Mouse (Mus musculus) forebrain, embryonic 16.5 days (tissue): ENCODE measurements at regions not wholly inside any gene's neighbourhood (a gene's known extent, or its start where the extent isn't known, plus 50 kb on each side); places are given as distances from the start of the nearest gene placed in this dataset.

ENCODE experiments used
- ATAC-seq: fragments of 200-750 bp; cut with Nextera tagmentation; 2 replicates; pipeline ENCODE4 v1.8.0; 2017; ENCODE audit warnings: mild to moderate bottlenecking, moderate library complexity
- H3K27ac ChIP-seq: fragments of 300-500 bp; sonication (generic); 2 replicates; pipeline ENCODE4 v1.5.1; 2014; ENCODE audit warnings: low read length, control low read depth
- H3K27me3 ChIP-seq: fragments of 300-500 bp; sonication (generic); replicated peaks from 2 replicates; pipeline ENCODE4 v1.6.1; 2014; ENCODE audit warnings: low read length; ENCODE audit not compliant: control insufficient read depth, insufficient read depth
- H3K36me3 ChIP-seq: fragments of 300-500 bp; sonication (generic); 2 replicates; pipeline ENCODE4 v1.6.1; 2014; ENCODE audit not compliant: control insufficient read depth, insufficient read depth
- H3K4me1 ChIP-seq: fragments of 300-500 bp; sonication (generic); replicated peaks from 2 replicates; pipeline ENCODE4 v1.6.1; 2014; ENCODE audit warnings: low read length; ENCODE audit not compliant: control insufficient read depth, insufficient read depth
- H3K4me2 ChIP-seq: fragments of 300-500 bp; sonication (generic); 2 replicates; pipeline ENCODE4 v1.6.1; 2014; ENCODE audit warnings: mild to moderate bottlenecking, low read length, control low read depth
- H3K4me3 ChIP-seq: fragments of 300-500 bp; sonication (generic); replicated peaks from 2 replicates; pipeline ENCODE4 v1.5.1; 2014; ENCODE audit warnings: mild to moderate bottlenecking, low read length, control low read depth
- H3K9ac ChIP-seq: fragments of 300-500 bp; sonication (generic); replicated peaks from 2 replicates; pipeline ENCODE4 v1.6.1; 2014; ENCODE audit warnings: low read depth, low read length, control low read depth
- H3K9me3 ChIP-seq: fragments of 300-500 bp; sonication (generic); 2 replicates; pipeline ENCODE4 v1.6.1; 2016; ENCODE audit warnings: low read length; ENCODE audit not compliant: control insufficient read depth
- WGBS: fragments of 180-500 bp; shearing (Covaris S2); extraction: QIAGEN DNeasy Blood & Tissue Kit; methylation state at CpG from one replicate; pipeline ENCODE4 v1.1.7; 2014; 5-methylcytosine and 5-hydroxymethylcytosine counted together

DNA sequence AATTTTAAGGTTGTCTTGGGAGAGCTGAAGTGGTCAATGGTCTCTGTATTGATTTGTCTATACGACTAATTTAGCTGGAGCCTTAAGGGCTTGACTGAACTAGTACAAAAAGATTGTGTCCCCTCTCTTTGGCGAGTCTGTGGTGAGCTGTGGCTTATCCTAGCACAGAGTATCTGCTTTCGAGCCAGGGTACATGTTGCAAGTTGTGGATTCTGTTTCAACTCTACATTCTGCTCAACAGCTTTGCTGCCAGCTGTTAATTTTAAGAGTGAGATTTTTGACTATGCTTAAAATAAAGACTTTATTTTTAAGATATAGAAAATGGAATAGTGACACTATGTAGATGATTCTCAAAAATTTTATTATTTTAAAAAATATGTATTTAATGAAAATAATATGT is 175.8 kb upstream of the Agbl1 start:
- H3K9ac ChIP-seq = no peak overlapping the region
- 0 out of 2 replicates have a peak, but pooled peaks have one; percentile 45 for ATAC-seq
- no peaks in the 10 kb centered on the region for H3K36me3 ChIP-seq
- WGBS = 53% methylated on average over 3 of the region's 3 CpGs
- H3K4me1 ChIP-seq = no peaks in the 10 kb centered on the region
- no peaks in the 10 kb centered on the region for H3K9me3 ChIP-seq
- H3K27me3 ChIP-seq = no peaks in the 10 kb centered on the region
- H3K4me3 ChIP-seq = no peak overlapping the region
- H3K4me2 ChIP-seq = no peak overlapping the region
- H3K27ac ChIP-seq = 0 out of 2 replicates have a peak overlapping the region, but pooled peaks have one; percentile 33

GRCm38 (mm10) chr7:76099149-76099548 is 130.5 kb upstream of the Agbl1 start:
- no peak for ATAC-seq
- Histone ChIP-seq H3K4me3 (no peak overlapping the region), H3K27me3 (no peaks in the 10 kb centered on the region), H3K9me3 (no peaks in the 10 kb centered on the region), H3K9ac (no peak overlapping the region), H3K27ac (no peak overlapping the region), H3K4me1 (no peaks in the 10 kb centered on the region), H3K4me2 (no peak overlapping the region), H3K36me3 (no peaks in the 10 kb centered on the region)
- 78% methylated on average over 1 of the region's 1 CpGs for WGBS

DNA sequence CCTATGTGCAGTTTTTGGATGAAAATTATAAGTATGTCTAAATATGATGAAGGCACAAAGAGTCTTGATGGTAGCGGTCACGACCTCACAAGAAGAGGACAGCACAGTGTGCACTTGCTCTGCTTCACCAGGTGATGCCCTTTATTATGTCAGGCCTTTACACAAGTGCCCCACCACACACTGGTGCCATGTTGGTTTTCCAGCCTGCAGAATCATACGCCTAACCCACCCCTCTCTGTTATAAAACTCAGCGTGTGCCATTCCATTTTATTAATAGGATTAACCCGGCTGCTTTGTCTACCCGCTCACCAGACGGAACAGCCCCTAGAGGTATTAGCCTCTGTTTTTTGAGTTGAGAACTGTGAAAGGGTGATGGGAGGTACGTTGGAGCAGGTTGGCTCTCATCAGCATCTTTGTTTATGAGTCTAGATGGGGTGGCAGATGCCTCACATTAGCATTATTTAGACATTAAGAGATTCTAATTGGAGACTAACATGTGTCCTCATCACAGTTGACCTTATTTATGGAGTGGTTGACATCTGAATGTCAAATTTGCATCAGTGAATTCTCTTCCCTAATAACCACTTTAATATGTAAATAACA is 108.3 kb upstream of the Agbl1 start:
- no peaks in the 10 kb centered on the region for H3K9me3 ChIP-seq
- no peaks in the 10 kb centered on the region for H3K36me3 ChIP-seq
- ATAC-seq = peak; percentile 59
- H3K9ac ChIP-seq = no peak overlapping the region
- H3K4me2 ChIP-seq = no peak overlapping the region
- no peaks in the 10 kb centered on the region for H3K4me1 ChIP-seq
- no peaks in the 10 kb centered on the region for H3K27me3 ChIP-seq
- H3K4me3 ChIP-seq = no peak overlapping the region
- WGBS = 46% methylated on average over 8 of the region's 8 CpGs
- no peak overlapping the region for H3K27ac ChIP-seq

DNA sequence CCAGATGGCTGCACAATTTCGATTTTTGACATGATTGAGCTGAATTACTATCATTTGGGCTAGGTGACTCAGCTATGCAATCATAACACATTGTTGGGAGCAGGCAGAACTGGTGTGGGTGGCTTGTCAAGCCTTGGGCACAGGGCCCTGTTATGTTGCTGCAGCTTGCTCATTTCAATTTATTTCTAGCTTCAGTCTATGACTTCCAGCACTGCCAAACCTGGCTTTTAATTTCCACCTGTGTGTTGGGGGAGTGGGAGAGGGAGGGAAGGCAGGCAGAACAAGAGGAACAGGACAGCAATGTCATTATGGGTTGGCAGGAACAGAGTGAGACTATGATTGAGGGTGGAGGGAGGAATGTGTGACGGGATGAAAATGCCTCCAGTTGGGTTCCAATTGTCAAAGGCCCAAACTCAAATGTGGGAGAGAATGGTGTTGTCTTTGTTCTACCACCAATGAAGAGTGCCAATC is 102.0 kb upstream of the Agbl1 start:
- Histone ChIP-seq H3K9ac (no peak overlapping the region), H3K4me1 (no peaks in the 10 kb centered on the region), H3K4me3 (no peak overlapping the region), H3K27me3 (no peaks in the 10 kb centered on the region), H3K36me3 (no peaks in the 10 kb centered on the region), H3K9me3 (no peaks in the 10 kb centered on the region), H3K27ac (no peak overlapping the region), H3K4me2 (no peak overlapping the region)
- 58% methylated on average over 2 of the region's 2 CpGs for WGBS
- no peak for ATAC-seq

DNA sequence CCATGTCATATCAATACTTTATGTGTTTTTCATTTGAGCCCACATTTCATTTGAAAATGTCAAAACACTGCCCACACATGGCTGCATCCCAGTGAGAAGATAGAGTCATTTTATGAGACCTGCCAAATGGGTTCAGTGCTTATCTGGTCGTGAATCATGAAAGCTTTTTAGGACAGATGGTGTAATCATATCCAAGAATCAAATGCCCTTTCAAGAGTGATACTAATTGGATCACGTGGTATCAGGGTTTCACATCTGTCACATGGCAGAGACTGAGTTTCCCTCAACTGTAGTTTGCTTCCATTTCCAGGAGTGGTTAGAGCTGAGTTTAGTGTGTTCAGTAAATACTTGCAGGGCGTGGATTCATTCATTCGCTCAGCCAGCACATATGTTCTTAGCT is 87.2 kb upstream of the Agbl1 start:
- Histone ChIP-seq H3K27ac (no peak overlapping the region), H3K27me3 (no peaks in the 10 kb centered on the region), H3K4me2 (no peak overlapping the region), H3K4me3 (no peak overlapping the region), H3K36me3 (no peaks in the 10 kb centered on the region), H3K9ac (no peak overlapping the region), H3K4me1 (no peaks in the 10 kb centered on the region), H3K9me3 (no peaks in the 10 kb centered on the region)
- peak; percentile 67 for ATAC-seq
- 59% methylated on average over 4 of the region's 4 CpGs for WGBS

- no peak overlapping the region for H3K27ac ChIP-seq
- ATAC-seq = no peak
- H3K4me1 ChIP-seq = no peaks in the 10 kb centered on the region
Observed at GRCm38 (mm10) chr7:76146385-76146784, 83.3 kb upstream of the Agbl1 start.

DNA sequence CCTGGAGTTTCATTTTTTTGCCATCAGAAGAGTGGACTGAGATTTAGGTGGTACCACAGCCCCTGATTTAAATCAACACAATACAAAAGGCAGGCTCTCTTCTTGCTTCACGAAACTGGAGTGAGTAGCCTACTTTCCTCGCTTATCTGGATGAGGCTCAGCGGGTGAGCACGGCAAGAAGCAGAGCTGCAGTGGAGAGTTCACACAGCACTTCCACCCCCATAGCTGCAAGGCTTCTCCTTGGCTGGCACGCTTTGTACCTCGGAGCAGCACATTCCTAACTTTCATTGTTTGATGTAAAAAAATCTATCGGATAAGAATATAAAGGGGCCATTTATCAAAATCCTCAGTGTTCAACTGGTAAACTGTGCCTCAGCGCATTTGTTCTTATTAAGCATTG is 72.8 kb upstream of the Agbl1 start:
- Histone ChIP-seq H3K4me3 (no peak overlapping the region), H3K27me3 (no peaks in the 10 kb centered on the region), H3K36me3 (no peaks in the 10 kb centered on the region), H3K4me2 (no peak overlapping the region), H3K4me1 (no peaks in the 10 kb centered on the region), H3K9ac (no peak overlapping the region), H3K27ac (no peak overlapping the region), H3K9me3 (no peaks in the 10 kb centered on the region)
- WGBS = 34% methylated on average over 8 of the region's 8 CpGs
- ATAC-seq = no peak

More at GRCm38 (mm10) chr7:76146385-76146784, 83.3 kb upstream of the Agbl1 start:
- no peaks in the 10 kb centered on the region for H3K36me3 ChIP-seq
- no peak overlapping the region for H3K4me3 ChIP-seq
- H3K9me3 ChIP-seq = no peaks in the 10 kb centered on the region
- no peak overlapping the region for H3K4me2 ChIP-seq
- no peak overlapping the region for H3K9ac ChIP-seq
- H3K27me3 ChIP-seq = no peaks in the 10 kb centered on the region

DNA sequence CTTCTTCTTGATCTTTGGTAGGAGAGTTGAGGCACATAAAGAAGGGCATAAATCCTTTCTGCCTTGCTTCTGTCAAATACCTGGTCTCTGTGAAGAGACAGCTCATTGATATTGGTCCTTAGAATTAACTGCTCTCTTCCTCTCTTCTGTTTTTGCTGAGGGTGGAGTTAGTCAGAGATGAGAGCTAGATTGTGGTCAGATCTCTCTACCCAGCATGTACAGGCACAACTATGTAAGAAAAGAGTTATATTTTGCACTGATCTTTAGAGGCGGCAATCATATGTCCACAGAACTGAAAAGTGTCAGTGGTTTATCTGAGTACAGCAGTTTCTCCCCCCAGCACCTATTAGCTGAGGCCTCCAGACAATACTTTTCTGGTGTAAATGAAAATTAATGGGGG is 65.5 kb upstream of the Agbl1 start:
- no peak overlapping the region for H3K4me3 ChIP-seq
- no peak overlapping the region for H3K27ac ChIP-seq
- no peak overlapping the region for H3K4me2 ChIP-seq
- no peaks in the 10 kb centered on the region for H3K27me3 ChIP-seq
- H3K9ac ChIP-seq = no peak overlapping the region
- H3K4me1 ChIP-seq = no peaks in the 10 kb centered on the region
- H3K36me3 ChIP-seq = no peaks in the 10 kb centered on the region
- ATAC-seq = no peak
- 93% methylated on average over 1 of the region's 1 CpGs for WGBS
- no peaks in the 10 kb centered on the region for H3K9me3 ChIP-seq

GRCm38 (mm10) chr7:76164735-76165630 is 64.7 kb upstream of the Agbl1 start:
- ATAC-seq = no peak

More at GRCm38 (mm10) chr7:76164735-76165630, 64.7 kb upstream of the Agbl1 start:
- Histone ChIP-seq H3K9ac (no peak overlapping the region), H3K4me1 (no peaks in the 10 kb centered on the region), H3K27ac (no peak overlapping the region), H3K9me3 (no peaks in the 10 kb centered on the region), H3K36me3 (no peaks in the 10 kb centered on the region), H3K4me2 (no peak overlapping the region), H3K4me3 (no peak overlapping the region), H3K27me3 (no peaks in the 10 kb centered on the region)
- 85% methylated on average over 5 of the region's 5 CpGs for WGBS
